Mouse (Mus musculus) thymus, postnatal 4 days (tissue): Measurements from ENCODE around the gene Zbtb1.

Experiments
- DNase-seq: peaks from one replicate; pipeline ENCODE4 v3.0.0; 2021

Zbtb1 gene

DNA sequence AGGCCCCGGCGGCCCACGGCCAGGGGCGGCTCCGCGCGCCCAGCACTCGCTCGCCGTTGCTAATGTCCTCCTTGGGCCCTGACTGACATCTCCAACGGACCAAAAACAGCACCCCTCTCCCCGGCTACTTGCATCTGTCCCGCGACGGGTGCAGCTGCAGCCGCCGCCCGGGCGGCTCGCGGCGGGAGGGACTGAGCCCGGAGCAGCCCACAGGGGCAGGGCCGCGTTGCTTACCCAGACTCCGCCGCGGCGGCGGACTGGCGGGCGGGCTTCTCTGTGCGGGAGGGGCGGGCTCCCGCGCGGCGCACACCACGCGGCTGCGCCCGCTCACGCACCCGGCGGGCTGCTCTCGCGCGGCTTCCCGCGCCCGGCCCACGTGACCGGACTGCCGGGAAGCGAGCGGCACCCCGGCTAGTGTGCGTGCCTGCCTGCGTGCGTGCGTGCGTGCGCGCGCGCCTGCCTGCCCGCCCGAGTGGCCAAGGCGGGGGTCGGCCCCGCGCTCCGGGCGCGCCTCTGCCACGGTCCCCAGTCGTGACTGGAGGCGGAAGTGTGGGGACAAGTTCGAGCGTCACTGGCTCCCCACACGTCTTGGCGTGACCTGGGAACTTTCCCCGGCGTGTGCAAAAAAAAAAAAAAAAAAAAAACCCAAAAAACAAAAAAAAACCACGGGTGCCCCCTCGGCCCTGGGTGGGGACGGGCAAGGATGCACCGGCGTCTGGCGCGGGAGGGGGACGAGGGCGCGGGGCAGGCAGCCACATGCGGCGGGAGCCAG is 674 bp upstream of the Zbtb1 start, which contains the start of gene Zbtb25:
TSS of gene Zbtb25 (minus strand) at position 397 of the 772 bp plus-strand sequence.
- peak; percentile 82 for DNase-seq

DNA sequence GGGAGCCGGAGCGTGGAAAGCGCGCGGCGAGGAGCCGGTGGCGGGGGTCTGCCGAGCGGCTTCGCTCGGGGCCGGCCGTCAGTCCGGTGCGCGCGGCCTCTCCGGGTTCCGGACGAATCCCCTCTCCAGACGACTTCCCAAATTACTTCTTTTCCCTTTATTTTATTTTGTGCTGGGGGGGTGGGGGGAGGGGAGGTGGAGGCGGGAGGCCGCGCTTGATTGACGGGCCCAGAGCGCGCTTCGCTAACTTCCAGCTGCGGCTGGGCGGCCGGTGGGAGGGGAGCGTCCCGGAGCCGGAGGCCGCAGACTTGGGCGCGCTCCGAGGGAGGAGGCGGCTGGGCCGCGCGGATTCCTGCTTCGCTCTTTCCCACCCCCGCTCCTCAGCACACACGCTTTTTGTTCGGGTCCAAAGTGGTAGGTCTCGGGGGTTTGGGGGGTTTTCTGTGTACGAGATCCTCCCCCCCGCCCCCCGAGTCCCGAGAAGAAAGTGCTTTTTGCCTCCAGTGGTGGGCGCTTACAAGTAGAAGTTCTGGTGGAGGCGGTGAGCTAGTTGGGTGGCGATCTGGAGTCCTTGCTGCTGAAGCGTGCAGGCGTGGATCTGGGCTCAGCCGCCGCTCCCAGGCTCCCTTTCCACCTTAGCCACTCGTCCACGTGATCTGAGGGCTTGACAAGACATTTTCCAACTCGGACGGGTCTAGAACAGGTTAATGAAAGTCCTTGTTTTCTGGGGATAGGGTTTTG is 935 bp downstream of the Zbtb1 start:
- DNase-seq: peak; percentile 86

GRCm38 (mm10) chr12:76372046-76372445 is 2.0 kb downstream of the Zbtb1 start:
- no peak for DNase-seq

DNA sequence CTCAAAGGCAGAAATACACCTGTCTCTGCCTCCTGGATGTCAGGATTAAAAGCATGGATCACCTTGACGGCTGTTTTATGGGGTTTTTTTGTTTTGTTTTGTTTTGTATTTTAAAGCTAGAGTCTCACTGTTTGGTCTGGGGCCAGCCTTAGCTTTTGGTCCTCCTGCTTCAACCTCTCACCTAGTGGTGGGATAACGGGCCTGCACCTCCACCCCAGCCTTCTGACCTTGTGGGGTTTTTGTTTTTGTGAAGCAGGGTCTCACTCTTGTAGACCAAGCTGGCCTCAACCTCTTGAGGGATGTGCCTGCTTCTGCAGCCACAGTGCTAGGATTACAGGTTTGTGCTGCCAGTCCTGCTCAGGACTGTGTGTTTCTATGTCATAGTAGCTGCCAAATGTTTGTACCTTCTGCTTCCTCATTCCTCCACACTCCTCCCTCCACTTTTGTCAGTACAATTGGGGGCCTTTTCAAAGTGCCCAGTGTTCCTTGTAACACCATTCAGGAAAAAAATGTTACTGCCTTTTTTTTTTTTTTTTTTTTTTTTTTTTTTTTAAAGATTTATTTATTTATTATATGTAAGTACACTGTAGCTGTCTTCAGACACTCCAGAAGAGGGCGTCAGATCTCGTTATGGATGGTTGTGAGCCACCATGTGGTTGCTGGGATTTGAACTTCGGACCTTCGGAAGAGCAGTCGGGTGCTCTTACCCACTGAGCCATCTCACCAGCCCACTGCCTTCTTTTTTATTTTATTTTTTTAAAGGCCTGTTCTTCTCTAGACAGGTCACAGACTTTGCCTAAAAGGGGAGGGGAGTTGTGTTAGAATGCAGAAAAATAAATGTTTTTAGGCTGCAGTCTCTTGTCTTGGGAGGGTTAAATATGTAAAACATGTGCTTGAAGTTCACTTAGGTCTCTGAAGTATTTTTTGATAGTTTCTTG is 3.1 kb downstream of the Zbtb1 start:
- DNase-seq: peak; percentile 75

DNA sequence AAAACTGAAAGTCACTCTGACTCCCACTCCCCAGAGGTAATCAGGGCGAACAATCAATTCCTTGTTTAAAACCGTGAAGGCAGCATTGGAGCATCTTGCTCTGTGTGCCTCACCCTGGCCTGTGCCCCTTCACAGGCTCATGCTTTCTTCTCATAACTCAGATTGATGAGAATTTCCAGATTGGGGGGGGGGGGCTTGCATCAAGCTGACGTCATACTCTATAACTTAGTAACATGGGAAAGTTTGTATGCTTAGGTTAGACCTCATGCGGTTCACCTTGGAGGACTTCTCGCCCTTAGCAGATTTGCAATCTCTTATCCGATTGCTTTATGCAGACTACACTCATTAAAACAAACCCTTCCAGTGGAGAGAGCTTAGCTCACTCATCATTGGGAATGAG is 3.9 kb downstream of the Zbtb1 start:
- no peak for DNase-seq

DNA sequence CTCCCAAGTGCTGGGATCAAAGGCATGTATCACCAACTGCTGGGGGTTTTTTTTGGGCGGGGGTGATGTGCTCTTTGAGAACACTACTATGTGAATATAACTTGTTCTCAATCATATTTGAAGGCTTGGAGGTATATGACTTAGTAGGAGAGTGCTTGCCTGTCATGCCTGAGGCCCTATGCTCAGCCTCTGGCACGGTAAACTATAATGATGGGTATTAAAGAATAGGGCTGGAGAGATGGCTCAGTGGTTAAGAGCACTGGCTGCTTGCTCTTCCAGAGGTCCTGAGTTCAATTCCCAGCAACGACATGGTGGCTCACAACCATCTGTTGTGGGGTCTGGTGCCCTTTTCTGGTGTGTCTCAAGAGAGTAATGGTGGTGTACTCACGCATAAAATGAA is 4.8 kb downstream of the Zbtb1 start:
- DNase-seq: no peak

DNA sequence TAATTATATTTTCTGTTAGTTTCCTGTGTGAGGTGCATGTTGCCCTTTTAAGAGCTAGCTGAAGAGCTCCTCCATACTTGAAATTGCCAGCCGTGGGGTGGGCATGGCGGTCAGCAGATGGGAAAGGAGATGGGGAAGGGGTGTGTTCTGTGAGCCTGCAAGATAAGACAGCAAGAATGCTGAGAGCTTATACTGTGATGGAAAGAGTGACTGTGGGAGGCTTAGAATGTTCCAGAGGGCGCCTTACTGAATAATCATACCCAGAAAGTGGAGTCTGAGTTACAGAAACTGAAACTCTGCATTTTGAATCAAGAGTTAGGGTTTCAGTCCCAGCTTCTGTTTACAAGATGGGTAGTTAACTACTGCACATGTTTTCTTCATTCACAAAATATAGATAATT is 5.4 kb downstream of the Zbtb1 start:
- DNase-seq: no peak

DNA sequence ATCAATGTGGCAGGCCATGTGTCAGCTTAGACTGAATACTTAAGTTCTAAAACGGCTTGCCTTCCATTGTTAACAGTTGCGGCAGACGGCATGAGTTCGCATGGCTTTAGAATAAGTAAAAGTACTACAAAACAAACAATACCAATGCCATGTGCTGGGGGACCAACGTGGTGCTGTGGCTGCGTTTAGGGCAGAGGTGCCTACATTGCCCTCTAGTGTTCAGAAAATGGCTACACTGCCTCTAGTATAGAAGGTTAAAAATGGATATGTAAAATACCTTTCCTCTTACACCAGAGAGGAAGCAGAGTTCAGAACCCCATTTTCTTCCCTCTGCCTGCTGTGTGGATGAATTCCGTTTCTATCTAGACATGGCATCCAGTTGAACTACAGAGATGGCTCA is 6.6 kb downstream of the Zbtb1 start:
- DNase-seq: peak; percentile 61

DNA sequence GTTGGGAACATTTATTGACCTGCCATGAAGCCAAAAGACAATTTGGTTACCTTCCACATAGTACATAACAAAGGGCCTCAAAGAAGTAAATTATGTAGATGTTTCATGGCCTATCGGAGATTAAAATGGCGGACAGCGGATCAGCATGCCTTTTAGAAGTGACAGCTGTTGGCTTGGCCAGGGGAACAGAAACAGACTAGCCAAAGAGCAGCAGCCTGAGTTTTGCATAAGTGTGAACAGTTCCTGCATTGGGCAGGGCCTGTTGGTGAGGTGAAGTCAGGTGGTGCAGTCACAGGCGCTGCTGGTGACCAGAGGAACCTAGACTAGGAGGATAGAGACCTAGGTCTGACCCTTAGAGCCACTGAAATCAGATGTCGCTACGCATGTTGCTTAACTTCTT is 7.0 kb downstream of the Zbtb1 start:
- DNase-seq: no peak

DNA sequence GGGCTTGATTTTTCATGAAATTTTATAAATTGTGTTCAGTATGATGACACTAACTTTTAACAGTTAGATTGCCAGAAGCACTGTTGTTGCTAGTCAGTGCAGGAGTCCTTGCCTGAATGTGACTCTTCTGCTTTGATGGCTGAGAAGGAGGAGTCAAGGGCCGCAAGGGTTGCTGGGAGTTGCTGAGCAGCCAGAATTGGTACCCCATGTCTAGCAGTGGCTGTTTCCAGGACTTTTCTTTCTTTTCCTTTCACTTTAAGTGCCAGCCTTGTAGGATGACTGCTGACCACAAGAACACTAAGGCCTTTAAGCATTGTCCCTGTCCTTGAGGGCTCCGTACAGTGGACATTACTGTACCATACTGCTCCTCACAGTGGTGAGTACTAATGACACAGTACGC is 7.7 kb downstream of the Zbtb1 start:
- no peak for DNase-seq

DNA sequence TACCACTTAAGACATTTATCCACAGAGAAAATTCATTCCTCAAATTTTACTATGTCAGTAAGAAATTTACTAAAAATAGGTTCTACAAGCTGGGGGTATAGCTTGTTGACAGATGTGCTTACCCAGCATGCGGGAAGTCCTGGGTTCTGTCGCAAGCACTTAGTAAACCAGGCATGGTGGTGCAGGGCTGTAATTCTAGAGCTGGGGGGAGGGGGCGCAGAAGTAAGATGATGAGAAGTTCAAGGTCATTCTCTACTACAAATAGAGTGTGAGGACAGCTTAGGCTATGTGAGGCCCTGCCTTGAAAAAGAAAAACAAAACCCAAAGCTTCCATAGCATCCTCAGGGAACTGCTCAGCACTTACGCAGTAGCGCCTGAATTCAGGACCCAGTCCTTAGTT is 8.5 kb downstream of the Zbtb1 start:
- no peak for DNase-seq

DNA sequence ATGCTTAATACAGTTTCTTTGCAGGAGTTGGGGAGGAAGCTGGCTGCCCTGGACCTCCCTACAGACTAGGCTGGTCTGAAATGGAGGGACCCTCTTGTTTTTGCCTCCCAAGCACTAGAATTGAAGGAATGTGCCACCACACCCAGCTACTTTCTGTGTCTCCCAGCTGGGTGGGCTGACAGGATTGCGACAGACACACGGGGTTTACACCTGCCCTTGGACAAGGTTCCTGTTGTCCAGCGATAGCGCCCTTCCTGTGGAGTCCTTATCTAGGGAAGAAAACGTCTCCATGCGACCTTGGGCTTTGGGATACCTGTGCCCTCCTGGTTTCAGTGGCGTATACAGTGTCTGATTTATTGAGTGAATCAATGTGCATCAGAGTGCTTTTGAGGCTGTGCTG is 10.1 kb downstream of the Zbtb1 start:
- no peak for DNase-seq

GRCm38 (mm10) chr12:76385342-76385741 is 15.3 kb downstream of the Zbtb1 start:
- DNase-seq: no peak

DNA sequence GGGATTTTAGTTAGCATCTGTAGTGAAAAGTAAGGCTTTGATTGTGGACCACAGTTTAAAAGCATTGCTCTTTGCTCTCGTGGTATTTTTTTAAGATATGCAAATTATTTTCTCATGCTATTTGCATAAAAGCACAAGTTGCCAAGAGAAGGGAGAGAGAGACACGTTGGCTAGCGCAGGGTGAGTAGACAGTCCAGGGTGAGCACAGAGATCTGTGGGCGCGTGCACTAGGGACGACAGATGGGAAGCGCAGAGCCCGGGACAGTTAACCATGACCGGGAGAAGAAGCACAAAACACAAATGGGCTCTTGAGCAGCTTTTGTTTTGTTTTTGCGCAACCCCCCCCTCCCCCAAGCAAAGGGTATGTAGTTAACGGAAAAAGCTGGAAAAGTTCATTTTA is 18.7 kb downstream of the Zbtb1 start:
- no peak for DNase-seq

DNA sequence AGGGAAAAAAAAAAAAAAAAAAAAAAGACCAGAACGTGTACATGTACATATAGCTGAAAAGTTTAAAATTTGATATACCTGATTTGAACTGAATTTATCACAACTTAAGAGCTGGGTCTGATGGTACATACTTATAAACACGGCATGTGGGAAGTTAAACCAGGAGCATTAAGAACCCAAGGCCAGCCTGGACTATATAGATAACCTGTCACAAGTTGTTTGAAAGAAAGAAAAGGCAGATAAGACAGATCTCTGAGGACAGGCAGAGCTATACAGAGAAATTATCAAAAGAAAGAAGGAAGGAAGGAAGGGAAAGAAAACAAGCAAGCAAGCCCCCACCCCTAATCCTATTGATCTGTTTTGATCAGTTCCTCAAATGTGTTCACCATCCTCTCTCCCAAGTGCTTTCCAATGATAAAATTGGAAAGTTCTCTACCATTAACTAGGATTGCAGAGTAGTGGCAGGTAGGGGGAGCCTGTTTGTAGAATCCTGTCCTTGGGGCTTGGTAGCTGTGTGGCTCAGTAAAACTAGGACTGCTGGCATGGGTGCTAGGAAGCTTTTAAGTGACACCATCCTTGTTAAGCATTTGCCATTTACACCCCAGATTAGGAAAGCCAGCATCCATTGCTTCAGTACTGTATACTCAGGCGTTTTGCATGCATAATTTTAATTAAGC is 21.7 kb downstream of the Zbtb1 start:
- no peak for DNase-seq

DNA sequence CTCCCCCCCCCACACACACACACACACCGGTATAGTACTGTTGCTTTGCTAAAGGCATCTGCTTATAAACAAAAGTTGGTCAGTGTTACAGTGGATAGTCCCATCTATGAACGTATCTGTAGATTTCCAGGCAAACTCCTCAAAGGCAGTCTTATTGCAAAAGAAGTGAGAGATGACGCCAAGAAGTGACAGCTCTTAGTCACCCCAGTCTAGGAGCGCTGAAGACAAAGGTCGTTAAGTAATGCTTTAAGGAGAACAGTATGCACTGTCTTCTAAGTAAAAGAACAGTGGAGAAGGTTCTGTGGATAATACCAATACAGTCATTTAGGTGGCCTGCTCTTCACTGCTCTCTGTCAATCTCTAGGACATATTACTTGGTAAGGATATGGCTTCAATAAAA is 22.9 kb downstream of the Zbtb1 start:
- DNase-seq: no peak

DNA sequence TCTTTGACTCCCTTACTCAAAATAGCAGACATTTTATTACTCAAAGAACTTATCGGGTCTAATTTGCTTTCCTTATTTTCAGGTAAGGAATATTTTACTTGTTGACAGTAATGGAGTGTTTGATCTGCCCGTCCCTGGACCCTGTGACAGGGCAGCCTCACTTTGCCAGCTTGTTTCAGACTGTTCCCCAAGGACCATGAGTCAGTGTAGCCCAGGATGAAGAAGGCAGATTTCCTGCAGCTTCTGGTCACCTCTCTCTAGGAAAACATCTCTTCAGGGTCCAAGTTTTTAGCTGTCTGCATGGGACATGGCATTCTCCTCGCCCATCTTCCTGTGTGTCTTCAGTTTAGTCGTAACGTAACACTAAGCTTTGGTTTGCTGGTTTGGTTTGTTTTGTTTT is 27.2 kb downstream of the Zbtb1 start:
- no peak for DNase-seq

DNA sequence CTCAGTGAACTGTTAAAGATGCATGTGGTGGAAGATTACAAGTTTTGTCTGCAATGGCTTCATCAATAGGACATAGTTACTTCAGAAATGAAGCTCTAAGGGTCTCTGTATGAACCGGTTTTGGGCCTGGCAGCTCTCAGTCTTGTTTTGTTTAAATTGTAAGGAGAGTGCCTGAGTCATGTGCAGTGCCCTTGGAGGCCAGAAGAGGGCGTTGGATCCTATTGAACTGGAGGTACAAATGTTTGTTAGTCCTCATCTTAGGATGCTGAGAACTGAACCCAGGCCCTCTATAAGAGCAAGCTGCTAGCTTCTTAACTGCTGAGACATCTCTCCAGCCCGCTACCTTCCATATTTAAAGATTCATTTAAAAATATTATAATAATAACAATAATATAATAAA is 31.6 kb downstream of the Zbtb1 start:
- DNase-seq: peak; percentile 25

DNA sequence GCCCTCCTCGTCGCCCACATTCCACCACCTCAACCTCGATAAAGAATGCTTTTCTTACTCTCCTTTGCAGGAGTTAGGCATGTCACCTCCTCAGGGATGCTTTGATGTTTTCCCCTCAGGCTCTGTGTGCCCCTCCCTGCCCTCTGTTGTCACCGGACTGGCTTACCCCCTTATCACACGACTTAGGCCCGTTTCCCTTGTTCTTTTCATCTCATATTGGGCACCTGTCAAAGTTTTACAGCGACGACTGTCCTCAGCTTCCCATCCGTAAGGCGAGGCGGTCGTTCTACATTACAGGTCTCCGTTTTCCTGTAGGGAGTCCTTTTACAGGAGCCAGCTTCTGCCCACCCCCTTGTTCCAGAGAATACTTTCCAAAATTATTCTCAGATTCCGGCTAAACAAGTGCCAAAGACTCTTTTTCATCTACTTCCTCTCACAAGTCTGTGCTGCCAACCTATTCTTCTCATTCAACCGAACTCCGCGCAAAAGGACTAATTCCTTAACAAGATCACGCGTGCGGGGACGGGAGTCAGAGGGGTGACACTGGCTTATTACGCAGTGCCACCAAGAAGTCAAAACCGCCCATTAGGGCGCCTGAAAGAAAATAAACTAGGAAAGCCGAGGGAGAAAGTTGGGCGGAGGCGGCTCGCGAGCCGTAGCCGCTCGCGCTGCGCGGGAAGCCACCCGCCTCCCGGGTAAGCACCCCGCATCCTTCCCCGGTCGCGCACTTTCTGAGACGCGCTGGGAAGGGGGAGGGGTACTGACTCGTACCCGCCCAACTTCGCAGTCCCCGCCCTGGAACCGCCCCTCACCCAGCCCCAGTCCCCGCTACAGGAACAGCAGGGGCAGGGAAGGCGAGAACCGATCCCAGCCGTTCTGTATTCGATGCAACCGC is 33.2 kb downstream of the Zbtb1 start:
- DNase-seq: peak; percentile 94

DNA sequence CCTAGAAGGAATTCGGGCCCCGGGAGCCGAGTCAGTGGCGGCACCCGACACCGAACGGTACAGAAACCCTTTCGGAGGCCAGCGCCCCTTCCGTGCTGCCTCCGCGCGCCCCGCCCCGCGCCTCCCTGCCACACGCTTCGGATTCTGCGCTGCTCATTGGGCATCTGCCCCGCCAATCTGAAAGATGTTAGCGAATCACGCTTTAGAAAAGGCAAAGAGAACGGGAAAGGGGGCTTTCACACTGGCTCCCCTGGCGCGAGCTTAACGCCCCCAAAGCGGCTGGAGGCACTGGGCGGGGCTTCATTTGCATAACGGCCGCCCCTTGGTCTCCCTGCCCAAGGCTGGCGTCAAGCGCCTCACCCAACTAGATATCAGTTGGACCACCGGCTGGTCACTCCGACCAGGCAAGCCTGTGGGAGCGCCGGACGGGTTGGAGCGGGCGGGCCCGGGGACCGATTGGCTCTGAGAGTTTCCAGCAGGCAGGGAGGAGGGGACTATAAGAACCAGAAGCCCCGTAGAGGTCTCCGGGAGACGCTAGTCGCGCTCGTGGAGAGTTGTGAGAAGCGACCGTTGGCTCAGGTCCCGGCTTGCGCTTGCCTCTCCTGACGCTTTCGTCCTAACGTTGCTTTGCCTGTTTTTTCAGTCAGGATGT is 33.9 kb downstream of the Zbtb1 start, which contains the start of gene Hspa2:
TSS of gene Hspa2 (plus strand) at position 291 of the 652 bp plus-strand sequence.
- peak; percentile 99 for DNase-seq

DNA sequence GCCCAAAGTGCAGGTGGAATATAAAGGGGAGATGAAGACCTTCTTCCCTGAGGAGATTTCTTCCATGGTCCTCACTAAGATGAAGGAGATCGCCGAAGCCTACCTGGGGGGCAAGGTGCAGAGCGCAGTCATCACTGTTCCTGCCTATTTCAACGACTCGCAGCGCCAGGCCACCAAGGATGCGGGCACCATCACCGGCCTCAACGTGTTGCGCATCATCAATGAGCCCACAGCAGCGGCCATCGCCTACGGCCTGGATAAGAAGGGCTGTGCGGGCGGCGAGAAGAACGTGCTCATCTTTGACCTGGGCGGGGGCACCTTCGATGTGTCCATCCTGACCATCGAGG is 34.7 kb downstream of the Zbtb1 start:
- peak; percentile 40 for DNase-seq
